Mouse (Mus musculus) neural tube, embryonic 12.5 days (tissue): Measurements from ENCODE around the gene Thrb. TPM values are rescaled to one million over a fixed set of nuclear protein-coding genes. Genes with fewer than 3 reads are reported as not detected.

Experiments
- ATAC-seq: fragments of 200-750 bp; cut with Nextera tagmentation; 2 replicates; pipeline ENCODE4 v1.8.0; 2017; ENCODE audit warnings: low read depth, mild to moderate bottlenecking, moderate TSS enrichment, moderate library complexity; ENCODE audit not compliant: low FRiP score
- H3K27ac ChIP-seq: fragments of 300-500 bp; sonication (generic); 2 replicates; pipeline ENCODE4 v1.5.1; 2016
- H3K27me3 ChIP-seq: fragments of 300-500 bp; sonication (generic); replicated peaks from 2 replicates; pipeline ENCODE4 v1.6.1; 2016; ENCODE audit warnings: mild to moderate bottlenecking
- H3K36me3 ChIP-seq: fragments of 300-500 bp; sonication (generic); 2 replicates; pipeline ENCODE4 v1.6.1; 2016; ENCODE audit warnings: mild to moderate bottlenecking
- H3K4me1 ChIP-seq: fragments of 300-500 bp; sonication (generic); 2 replicates; pipeline ENCODE4 v1.6.1; 2016
- H3K4me2 ChIP-seq: fragments of 300-500 bp; sonication (generic); replicated peaks from 2 replicates; pipeline ENCODE4 v1.6.1; 2016; ENCODE audit warnings: mild to moderate bottlenecking
- H3K4me3 ChIP-seq: fragments of 300-500 bp; sonication (generic); 2 replicates; pipeline ENCODE4 v1.5.1; 2016
- H3K9ac ChIP-seq: fragments of 300-500 bp; sonication (generic); 2 replicates; pipeline ENCODE4 v1.6.1; 2016; ENCODE audit warnings: mild to moderate bottlenecking
- H3K9me3 ChIP-seq: fragments of 300-500 bp; sonication (generic); 2 replicates; pipeline ENCODE4 v1.6.1; 2016; ENCODE audit warnings: mild to moderate bottlenecking
- WGBS: fragments of 180-500 bp; shearing (Covaris S2); methylation state at CpG from one replicate; pipeline ENCODE4 v1.1.7; 2016; 5-methylcytosine and 5-hydroxymethylcytosine counted together
- polyA plus RNA-seq: library from polyadenylated mRNA; unstranded; fragments of >200 nt; fragmentation: Nextera tagmentation; extraction: Ambion mirVana; gene quantifications from 2 replicates; pipeline ENCODE4 v1.2.1, GENCODE M21; 2016

Gene Thrb
- polyA plus RNA-seq, 1 experiment from 2014 or later: 0.34 TPM

- no peak for ATAC-seq
- Histone ChIP-seq H3K9me3 (no peaks in the 10 kb centered on the region), H3K36me3 (no peaks in the 10 kb centered on the region), H3K4me3 (no peak overlapping the region), H3K27me3 (no peaks in the 10 kb centered on the region), H3K4me2 (no peak overlapping the region), H3K27ac (no peak overlapping the region), H3K9ac (no peak overlapping the region), H3K4me1 (no peaks in the 10 kb centered on the region)
- 47% methylated on average over 1 of the region's 1 CpGs for WGBS
Measured at GRCm38 (mm10) chr14:17722824-17723445, 62.9 kb downstream of the Thrb start.

GRCm38 (mm10) chr14:17724577-17724976 lies 64.5 kb downstream of the Thrb start:
- ATAC-seq: no peak
- WGBS: 89% methylated on average over 3 of the region's 3 CpGs
- H3K36me3 ChIP-seq: no peaks in the 10 kb centered on the region
- H3K4me3 ChIP-seq: no peak overlapping the region
- no peak overlapping the region for H3K9ac ChIP-seq
- H3K27ac ChIP-seq: no peak overlapping the region
- H3K4me2 ChIP-seq: no peak overlapping the region
- H3K4me1 ChIP-seq: no peaks in the 10 kb centered on the region
- no peaks in the 10 kb centered on the region for H3K27me3 ChIP-seq
- H3K9me3 ChIP-seq: no peaks in the 10 kb centered on the region

GRCm38 (mm10) chr14:17726906-17727305 lies 66.8 kb downstream of the Thrb start:
- no peaks in the 10 kb centered on the region for H3K36me3 ChIP-seq
- H3K4me3 ChIP-seq: no peak overlapping the region
- H3K4me2 ChIP-seq: no peak overlapping the region
- WGBS: 75% methylated on average over 1 of the region's 1 CpGs
- H3K9ac ChIP-seq: no peak overlapping the region
- no peaks in the 10 kb centered on the region for H3K9me3 ChIP-seq
- no peak overlapping the region for H3K27ac ChIP-seq
- peaks cover 4% of the 10 kb centered on the region; the same call in 1 of the 2 replicates for H3K4me1 ChIP-seq
- ATAC-seq: no peak
- no peaks in the 10 kb centered on the region for H3K27me3 ChIP-seq

GRCm38 (mm10) chr14:17727878-17728277 lies 67.8 kb downstream of the Thrb start:
- Histone ChIP-seq H3K4me3 (no peak overlapping the region), H3K27ac (no peak overlapping the region), H3K4me2 (no peak overlapping the region), H3K4me1 (peaks cover 4% of the 10 kb centered on the region; the same call in 1 of the 2 replicates), H3K9me3 (no peaks in the 10 kb centered on the region), H3K9ac (no peak overlapping the region), H3K36me3 (no peaks in the 10 kb centered on the region), H3K27me3 (no peaks in the 10 kb centered on the region)
- WGBS: 87% methylated on average over 4 of the region's 4 CpGs
- ATAC-seq: no peak

GRCm38 (mm10) chr14:17728889-17729288 lies 68.8 kb downstream of the Thrb start:
- no peaks in the 10 kb centered on the region for H3K27me3 ChIP-seq
- H3K27ac ChIP-seq: no peak overlapping the region
- H3K9me3 ChIP-seq: no peaks in the 10 kb centered on the region
- no peak overlapping the region for H3K4me3 ChIP-seq
- H3K9ac ChIP-seq: no peak overlapping the region
- no peak for ATAC-seq
- no peak overlapping the region for H3K4me2 ChIP-seq
- WGBS: 82% methylated on average over 2 of the region's 2 CpGs
- H3K4me1 ChIP-seq: peaks cover 4% of the 10 kb centered on the region; the same call in 1 of the 2 replicates
- H3K36me3 ChIP-seq: no peaks in the 10 kb centered on the region

GRCm38 (mm10) chr14:17731020-17731419 lies 71.0 kb downstream of the Thrb start:
- no peak overlapping the region for H3K9ac ChIP-seq
- H3K27ac ChIP-seq: no peak overlapping the region
- WGBS: 2% methylated on average over 2 of the region's 2 CpGs
- H3K4me1 ChIP-seq: peaks cover 4% of the 10 kb centered on the region; the same call in 1 of the 2 replicates
- no peaks in the 10 kb centered on the region for H3K27me3 ChIP-seq
- H3K4me3 ChIP-seq: no peak overlapping the region
- ATAC-seq: no peak
- no peaks in the 10 kb centered on the region for H3K36me3 ChIP-seq
- H3K4me2 ChIP-seq: no peak overlapping the region
- no peaks in the 10 kb centered on the region for H3K9me3 ChIP-seq

GRCm38 (mm10) chr14:17733077-17733778 lies 73.2 kb downstream of the Thrb start:
- WGBS: 84% methylated on average over 2 of the region's 2 CpGs

GRCm38 (mm10) chr14:17733779-17734137 lies 73.7 kb downstream of the Thrb start:
- 75% methylated on average over 2 of the region's 2 CpGs for WGBS
- H3K27ac ChIP-seq: no peak overlapping the region
- no peaks in the 10 kb centered on the region for H3K36me3 ChIP-seq
- no peak overlapping the region for H3K4me3 ChIP-seq
- ATAC-seq: no peak
- H3K4me1 ChIP-seq: peaks cover 4% of the 10 kb centered on the region; the same call in 1 of the 2 replicates
- H3K9me3 ChIP-seq: no peaks in the 10 kb centered on the region
- H3K9ac ChIP-seq: no peak overlapping the region
- H3K27me3 ChIP-seq: no peaks in the 10 kb centered on the region
- no peak overlapping the region for H3K4me2 ChIP-seq

More at GRCm38 (mm10) chr14:17733077-17733778, 73.2 kb downstream of the Thrb start:
- H3K9me3 ChIP-seq: no peaks in the 10 kb centered on the region
- H3K4me3 ChIP-seq: no peak overlapping the region
- no peaks in the 10 kb centered on the region for H3K36me3 ChIP-seq
- H3K4me1 ChIP-seq: peaks cover 4% of the 10 kb centered on the region; the same call in 1 of the 2 replicates
- no peak for ATAC-seq
- H3K27me3 ChIP-seq: no peaks in the 10 kb centered on the region
- no peak overlapping the region for H3K27ac ChIP-seq
- H3K4me2 ChIP-seq: no peak overlapping the region
- H3K9ac ChIP-seq: no peak overlapping the region

- H3K9me3 ChIP-seq: no peaks in the 10 kb centered on the region
- H3K9ac ChIP-seq: no peak overlapping the region
- ATAC-seq: no peak
- no peaks in the 10 kb centered on the region for H3K27me3 ChIP-seq
- peaks cover 4% of the 10 kb centered on the region; the same call in 1 of the 2 replicates for H3K4me1 ChIP-seq
- H3K4me2 ChIP-seq: no peak overlapping the region
- H3K36me3 ChIP-seq: no peaks in the 10 kb centered on the region
- H3K4me3 ChIP-seq: no peak overlapping the region
- WGBS: 84% methylated on average over 6 of the region's 6 CpGs
- no peak overlapping the region for H3K27ac ChIP-seq
Measured at GRCm38 (mm10) chr14:17735440-17735839, 75.4 kb downstream of the Thrb start.

GRCm38 (mm10) chr14:17740903-17741302 lies 80.8 kb downstream of the Thrb start:
- H3K27ac ChIP-seq: no peak overlapping the region
- no peaks in the 10 kb centered on the region for H3K36me3 ChIP-seq
- 42% methylated on average over 3 of the region's 3 CpGs for WGBS
- H3K27me3 ChIP-seq: no peaks in the 10 kb centered on the region
- no peaks in the 10 kb centered on the region for H3K4me1 ChIP-seq
- H3K9ac ChIP-seq: no peak overlapping the region
- H3K4me3 ChIP-seq: no peak overlapping the region
- no peaks in the 10 kb centered on the region for H3K9me3 ChIP-seq
- H3K4me2 ChIP-seq: no peak overlapping the region
- ATAC-seq: no peak

- Histone ChIP-seq H3K4me2 (no peak overlapping the region), H3K36me3 (no peaks in the 10 kb centered on the region), H3K9me3 (no peaks in the 10 kb centered on the region), H3K27ac (no peak overlapping the region), H3K4me1 (no peaks in the 10 kb centered on the region), H3K9ac (no peak overlapping the region), H3K4me3 (no peak overlapping the region), H3K27me3 (no peaks in the 10 kb centered on the region)
- 66% methylated on average over 2 of the region's 2 CpGs for WGBS
- no peak for ATAC-seq
Measured at GRCm38 (mm10) chr14:17742264-17742663, 82.2 kb downstream of the Thrb start.

GRCm38 (mm10) chr14:17742902-17743712 lies 83.0 kb downstream of the Thrb start:
- no peak for ATAC-seq
- H3K27ac ChIP-seq: no peak overlapping the region
- WGBS: 85% methylated on average over 9 of the region's 9 CpGs

More at GRCm38 (mm10) chr14:17742902-17743712, 83.0 kb downstream of the Thrb start:
- H3K27me3 ChIP-seq: no peaks in the 10 kb centered on the region
- no peaks in the 10 kb centered on the region for H3K9me3 ChIP-seq
- no peaks in the 10 kb centered on the region for H3K36me3 ChIP-seq
- H3K4me1 ChIP-seq: no peaks in the 10 kb centered on the region
- no peak overlapping the region for H3K4me3 ChIP-seq
- H3K4me2 ChIP-seq: no peak overlapping the region
- H3K9ac ChIP-seq: no peak overlapping the region
